Mouse (Mus musculus) retina, postnatal 7 days (tissue): Measurements from ENCODE around the gene Endou.

ENCODE experiments used
- DNase-seq: peaks from one replicate; pipeline ENCODE4 v3.0.0-alpha.2; 2012; ENCODE audit warnings: low read depth, low spot score

The Endou gene

DNA sequence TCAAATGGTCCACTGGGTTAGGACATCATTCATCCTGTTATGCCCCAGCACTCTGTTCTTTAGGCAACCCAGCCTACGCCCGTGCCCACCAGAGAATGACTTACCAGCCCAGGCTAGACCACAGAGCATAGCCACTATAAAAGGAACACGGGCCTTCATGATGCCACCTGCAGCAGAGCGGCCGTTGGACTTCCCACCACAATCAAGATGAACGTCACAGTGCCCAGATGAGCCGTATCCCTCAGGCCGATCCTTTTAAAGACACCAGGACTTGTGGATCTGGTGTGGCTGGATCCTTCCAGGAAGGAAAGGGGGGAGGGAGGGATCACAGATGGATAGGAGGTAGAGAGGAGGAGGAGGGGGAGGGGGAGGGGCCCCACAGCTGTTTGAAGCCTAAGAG, at the start of gene Endou:
Gene Endou, minus strand, starts transcription at position 229 of the 400 bp plus-strand sequence.
- no peak for DNase-seq

DNA sequence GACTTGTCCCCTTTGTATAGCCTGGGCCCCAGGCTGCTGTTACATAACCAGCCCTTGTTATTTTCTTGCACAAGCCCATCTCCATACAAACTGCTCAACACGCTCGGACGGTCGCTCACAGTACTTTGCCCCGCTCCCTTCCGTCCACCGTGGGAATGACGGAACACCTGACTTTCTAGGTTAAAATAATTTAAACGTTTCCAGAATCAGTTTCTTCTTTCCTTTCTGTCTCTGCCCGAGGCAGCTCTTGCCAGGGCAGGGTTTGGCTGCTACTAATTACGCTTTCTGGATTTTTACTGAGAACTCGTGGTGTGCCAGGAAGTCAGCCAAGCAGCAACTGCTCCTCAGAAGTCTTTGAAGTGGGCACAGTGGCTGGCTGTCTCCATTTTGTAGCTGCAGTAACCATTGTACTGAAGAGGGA, 49.5 kb upstream of the Endou start:
- no peak for DNase-seq

DNA sequence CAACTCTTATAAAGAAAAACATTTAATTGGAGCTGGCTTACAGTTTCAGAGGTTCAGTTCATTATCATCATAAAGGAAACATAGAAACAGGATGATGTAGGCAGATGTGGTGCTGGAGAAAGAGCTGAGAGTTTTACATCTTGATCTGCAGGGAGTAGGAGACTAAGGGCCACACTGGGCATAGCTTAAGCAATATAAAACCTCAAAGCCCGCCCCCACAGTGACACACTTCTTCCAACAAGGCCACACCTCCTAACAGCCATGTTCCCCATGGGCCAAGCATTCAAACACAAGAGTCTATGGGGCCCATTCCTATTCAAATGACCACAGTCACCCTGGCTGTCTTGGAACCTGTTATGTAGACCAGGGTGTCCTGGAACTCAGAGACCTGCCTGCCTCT, 48.4 kb upstream of the Endou start:
- DNase-seq = no peak

DNA sequence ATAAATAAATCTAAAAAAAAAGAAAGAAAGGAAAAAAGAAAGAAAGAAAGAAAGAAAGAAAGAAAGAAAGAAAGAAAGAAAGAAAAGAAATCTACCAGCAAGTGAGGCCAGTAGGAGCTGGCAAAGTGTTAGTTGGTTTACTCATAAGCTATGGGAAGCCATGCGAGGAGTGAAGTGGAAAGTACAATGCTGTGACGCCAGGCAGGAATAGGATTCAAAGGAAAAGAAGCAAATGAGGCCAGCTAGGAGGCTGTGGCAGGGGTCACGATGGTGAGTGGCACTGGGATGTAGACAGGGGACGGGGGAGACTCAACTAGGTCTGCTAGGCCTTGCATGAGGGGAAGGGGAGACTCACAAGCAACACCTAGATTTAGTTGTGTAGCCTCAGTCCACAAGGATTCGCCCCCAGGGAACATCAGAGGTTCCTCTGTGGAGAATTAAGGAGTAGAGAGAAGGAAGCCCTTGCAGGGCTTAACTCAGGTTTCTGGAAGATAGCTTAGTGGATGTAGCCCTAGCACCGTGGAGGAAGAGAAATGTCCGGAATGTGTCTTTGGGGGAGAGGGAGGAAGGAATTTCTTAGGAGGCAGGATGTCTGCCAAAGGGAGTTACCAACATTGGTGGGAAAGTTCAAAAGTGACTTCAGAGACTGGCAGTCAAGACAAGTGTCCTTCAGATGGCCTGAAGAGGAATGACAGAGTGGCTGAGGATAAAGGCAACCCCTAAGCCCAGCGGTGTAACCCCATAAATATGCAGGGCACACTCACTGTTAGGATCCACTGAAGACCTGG, 47.4 kb upstream of the Endou start, which contains the start of gene Slc48a1:
Gene Slc48a1, plus strand, starts transcription at position 210 of the 788 bp plus-strand sequence.
- no peak for DNase-seq

DNA sequence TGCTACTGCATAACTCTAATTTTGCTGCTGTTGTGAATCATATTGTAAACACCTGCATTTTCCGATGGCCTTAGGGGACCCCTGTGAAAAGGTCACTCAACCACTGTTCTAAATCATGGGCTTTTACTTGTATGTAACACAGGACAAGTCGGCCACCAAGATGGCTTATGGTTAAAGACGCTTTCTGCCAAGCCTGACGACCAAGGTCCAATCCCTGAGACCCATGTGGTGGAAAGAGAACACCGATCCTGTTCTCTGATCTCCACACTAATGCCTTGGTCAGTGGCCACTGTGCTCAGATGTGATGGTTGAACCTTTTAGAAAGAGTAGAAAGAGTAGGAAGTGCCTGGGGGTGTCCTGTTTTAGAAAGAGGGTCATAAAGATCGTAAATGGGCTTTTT, 45.8 kb upstream of the Endou start:
- DNase-seq = no peak

DNA sequence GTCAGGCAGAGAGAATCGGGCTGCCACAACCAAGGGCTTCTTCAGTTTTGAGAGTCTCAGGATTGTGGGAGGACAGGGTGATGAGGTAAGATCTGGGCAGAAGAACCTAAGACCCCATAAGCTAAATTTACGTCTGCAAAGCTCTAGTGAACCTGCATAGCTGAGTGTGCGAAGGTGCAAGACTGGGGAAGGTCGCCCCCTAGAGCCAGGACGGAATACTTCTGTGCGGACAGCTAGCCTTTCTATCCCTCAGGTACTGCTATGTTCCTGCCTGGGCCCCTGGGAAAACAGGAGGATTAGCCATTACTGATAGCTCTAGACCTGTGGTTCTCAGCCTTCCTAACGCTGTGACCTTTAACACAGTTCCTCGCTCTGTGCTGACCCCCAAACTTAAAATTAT, 45.4 kb upstream of the Endou start:
- no peak for DNase-seq

DNA sequence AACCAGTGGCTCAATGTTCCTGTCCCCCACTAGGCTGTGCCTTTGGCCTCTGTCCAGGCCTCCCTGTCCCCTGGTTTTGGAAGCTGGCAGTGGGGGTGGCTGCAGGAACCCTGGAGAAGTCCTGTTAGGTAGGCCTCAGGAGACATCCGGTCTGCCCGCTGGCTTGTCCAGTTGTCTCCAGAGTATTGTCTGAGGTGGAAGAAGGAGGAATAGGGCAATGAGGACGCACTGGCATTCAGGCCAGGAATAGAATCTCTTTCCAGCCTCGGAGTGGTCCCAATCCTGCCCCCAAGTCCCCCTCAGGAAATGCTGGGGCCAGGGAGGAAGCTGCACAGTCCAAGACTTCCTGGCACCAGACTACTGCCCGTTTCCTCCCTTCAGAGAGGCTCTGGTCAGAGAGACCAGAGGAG, 42.8 kb upstream of the Endou start:
- DNase-seq = no peak

DNA sequence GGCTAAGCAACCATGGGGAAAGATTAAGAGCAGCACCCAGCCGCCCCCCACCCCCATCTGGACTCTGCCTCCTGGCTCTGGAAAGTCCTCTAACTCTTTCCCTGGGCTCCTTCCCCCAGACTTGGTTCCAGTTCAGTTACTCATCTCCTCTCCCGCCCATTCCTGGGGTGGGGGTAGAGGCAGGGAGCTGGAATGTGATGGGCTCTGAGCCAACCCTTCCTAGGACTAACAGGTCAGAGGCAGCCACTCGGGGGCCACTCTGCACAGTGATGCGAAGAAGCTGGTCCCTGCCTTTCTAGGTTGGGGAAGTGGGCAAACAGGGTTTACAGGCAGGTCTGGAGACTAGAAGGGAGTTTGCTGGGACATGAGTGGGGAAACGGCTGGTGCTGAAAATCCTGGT, 42.0 kb upstream of the Endou start:
- no peak for DNase-seq

DNA sequence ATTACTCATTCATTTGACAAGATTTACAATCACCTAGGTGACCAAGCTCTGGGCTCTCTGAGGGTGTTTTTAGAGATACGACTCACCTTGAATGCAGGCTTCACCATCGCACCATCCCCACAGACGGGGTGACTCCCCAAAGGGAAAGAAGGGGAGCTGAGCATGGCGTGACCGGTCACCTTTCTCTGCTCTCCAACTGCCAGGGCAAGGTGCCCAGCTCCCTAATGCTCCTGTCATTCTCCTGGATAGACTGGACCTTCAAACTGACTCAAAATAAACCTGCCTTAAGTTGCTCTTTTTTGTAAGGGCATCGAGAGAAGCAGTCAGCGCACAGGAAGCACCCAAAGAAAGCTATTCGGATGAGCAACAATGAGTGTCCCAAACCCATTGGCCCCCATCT, 39.1 kb upstream of the Endou start:
- no peak for DNase-seq

DNA sequence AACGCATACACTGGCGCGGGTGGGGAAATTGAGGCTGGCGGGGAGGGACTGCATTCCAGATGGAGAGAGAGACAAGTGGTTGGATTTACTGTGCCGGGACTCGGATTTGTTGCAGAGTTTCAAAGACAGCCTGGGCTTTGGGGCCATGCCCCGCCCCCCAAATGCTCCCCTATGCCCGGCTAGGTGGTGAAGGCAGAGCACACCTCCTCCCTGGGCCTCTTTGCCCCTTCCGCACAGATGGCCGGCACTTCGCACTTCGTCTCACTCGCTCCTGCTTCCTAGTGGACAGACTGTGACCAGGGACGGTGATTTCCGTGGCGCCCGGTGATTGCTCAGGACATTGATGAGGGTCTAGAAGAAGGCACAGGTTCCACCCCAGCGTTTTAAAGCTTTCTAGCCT, 37.1 kb upstream of the Endou start:
- no peak for DNase-seq

DNA sequence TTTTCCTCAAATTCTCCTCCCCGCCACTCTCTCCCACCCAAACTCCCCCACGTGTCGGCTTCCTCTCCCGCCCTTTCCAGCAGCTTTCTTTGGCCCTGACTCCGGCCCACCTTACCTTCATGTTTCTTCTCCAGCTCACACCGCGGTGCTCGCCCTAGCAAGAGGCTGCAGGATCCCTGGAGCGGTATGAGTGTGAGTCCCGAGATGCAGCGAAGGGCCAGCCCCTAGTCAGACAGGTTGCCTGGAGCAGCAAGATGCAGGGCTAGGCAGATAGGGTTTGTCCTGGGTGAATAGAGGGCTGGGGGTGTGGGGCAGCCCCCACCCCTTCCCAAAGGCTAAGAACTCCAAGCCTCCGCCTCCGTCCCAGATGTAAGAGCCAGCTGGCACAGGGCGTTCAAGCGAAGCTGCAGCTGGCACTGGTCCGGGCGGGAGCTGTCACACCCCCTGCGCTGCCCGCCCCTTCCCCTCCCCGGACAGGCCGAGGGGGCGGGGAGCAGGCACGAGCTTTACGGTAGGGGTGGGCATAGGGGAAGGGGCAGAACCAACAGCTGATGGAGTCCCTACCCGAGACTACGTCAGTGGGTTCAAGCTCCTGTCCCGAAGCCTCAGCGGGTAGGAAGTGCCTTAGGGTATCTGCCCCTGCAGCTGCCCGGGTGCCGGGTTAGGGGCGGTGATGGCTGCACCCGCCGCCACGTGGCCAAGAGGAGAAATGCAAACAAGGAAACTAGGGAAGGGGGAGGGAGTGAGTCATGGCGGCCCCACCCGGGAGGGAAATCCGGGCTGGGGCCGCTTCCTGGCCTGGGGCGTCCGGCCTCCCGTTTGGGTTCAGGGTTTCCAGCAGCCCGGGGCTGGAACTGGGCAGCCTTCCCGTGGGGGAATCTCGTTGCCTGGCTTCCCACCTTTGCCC, 36.4 kb upstream of the Endou start, which contains the start of gene Rapgef3:
Gene Rapgef3, minus strand, starts transcription at position 693 of the 907 bp plus-strand sequence.
- DNase-seq = no peak

DNA sequence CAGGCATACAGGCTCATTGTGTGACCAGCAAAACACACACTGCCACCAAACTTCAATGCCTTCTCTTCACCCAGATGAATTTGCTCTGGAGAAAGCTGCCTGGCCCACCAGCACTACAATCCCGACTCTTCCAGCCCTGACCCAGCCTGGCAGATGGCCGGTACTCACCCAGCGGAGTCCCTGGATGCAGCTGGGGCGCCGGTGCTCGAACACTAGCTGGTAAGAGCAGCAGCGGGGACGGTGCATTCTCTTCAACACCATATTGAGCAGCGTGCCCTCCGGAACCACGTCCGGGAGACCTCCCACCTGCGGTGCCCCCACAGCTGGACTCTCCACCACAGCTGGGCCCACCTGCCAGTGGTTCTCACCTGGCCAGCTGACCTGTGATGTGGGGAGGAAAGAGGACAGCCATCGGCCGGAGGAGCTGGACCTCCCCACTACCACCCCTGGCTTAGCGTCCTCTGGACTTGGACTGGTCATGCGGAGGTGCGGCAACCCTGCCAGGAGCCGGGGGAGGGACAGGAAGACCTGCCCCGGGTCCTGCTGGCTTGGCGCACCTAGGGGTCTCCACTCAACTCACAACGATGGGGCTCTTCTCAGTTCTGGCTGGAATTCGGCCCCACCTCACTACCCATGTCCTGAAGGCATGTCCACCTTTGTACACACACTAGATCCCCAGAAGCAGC, 35.6 kb upstream of the Endou start:
- no peak for DNase-seq

DNA sequence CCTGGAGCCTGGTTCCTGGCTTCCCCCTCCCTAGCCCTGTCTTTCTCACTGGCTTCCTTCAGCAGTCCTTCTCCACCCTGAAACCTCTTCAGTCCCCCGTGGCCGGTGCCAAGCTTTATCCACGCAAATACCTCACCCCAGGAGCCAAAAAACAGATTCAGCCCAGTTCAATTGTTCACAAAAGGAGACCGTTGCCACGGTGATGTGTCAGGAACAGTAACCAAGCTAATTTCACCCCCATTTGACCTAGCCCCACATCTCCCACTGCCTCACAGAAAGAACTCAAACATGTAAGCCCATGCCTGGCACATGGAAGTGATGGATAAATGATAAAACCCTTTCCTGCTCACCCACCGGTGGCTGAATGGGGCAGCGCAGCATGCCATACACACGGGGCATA, 35.1 kb upstream of the Endou start:
- DNase-seq = no peak

DNA sequence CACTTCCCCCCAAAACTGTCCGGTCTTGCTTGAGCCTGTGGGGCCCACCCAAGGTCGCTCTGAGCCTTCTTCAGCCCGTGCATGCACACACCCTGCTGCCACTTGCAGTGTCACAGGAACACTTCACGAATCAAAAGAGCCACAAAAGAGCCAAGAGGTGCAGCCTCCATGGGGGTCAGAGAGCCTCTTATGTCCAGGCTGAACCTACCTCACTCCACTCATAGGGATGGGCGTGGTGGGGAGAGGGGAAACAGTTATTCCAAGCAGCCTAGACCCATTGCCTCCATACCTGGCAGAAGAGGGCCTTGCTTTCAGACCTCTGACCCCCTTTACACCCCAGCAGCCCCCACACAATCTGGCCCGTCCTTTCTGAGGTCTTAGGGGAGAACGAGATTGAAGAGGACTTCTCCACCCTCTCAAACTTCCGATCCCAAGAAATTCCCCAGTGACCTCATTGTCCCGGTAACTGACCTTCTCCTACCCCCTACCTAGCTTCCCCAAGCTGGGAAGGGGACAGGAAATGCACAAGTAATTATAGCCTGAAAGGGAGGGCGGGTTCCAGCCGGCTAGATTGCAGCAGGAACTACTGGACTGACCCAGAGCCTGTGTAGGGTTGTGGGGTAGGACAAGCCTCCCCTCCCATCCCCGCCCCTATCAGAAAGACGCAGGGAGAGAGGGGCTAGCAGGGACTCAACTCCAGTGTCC, 34.1 kb upstream of the Endou start:
- no peak for DNase-seq

DNA sequence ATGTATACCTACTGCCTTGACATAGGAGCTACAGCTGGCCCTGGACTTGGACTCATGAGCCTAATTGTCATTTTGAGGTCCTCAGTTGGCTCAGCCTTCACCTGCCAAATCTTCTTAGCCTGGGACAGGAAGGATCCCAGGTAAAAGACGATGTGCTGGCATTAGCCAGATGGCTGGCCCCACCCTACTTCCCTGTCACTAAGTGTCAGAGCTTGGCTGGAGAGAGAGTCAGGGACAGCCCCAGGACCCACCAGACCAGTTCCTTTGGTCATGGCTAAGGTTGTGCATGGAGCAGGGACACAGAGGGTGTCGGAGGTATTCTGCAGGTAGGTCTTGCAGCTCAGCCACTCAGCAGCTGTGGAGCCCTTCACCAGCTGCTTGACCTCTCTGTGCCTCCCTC, 33.4 kb upstream of the Endou start:
- no peak for DNase-seq

DNA sequence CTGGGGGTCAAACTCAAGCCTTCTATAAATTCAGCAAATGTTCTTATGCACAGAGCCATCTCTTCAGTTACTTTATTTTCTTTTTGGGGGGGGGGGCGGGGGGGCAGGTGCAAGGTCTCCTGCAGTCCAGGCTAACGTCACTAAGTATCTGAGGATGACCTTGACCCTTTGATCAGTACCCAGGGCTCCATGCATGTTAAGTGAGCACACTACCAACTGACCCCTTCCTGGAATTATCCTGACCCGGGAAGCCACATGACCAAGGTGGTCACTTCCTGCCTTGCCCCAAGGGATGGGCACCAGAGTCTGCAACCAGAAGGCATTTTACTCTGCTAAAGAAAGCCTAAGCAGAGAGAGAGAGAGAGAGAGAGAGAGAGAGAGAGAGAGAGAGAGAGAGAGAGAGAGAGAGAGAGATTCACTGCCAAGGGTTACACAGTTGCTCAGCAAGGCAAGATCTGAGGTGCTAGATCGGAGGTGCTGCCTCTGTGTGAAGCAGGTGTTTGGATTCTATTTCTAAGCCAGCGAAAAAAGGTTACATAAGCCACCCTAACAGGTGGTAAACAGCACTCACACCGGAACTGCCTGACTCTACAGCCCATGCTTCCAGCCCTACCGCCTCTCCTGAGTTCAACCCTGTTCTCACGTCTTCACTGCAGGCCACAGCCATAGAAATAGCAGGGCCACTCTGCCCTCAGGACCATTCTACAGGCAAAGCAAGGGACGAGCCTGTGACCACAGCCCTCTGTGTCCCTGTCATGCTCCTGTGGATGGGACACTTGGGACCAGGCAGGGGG, 32.3 kb upstream of the Endou start:
- DNase-seq = no peak

DNA sequence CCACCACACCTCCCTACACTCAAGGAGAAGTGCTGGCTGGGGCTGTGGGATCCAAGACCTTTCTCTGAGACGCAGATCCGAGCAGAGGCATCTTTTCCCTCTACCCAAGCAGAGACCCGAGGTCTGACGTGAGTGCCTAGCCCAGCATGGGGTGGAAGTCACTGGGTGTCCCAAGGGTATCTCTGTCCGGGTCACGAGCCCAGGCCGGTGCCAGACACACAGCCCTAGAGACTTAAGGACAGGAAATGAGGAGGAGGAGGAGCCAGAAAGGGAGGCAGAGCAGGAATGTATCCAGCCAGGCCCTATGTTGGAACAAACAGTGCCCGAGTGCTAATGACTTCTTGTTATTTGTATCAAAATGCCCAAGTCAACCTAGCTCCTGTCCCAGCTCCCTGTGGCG, 31.6 kb upstream of the Endou start:
- DNase-seq = no peak

DNA sequence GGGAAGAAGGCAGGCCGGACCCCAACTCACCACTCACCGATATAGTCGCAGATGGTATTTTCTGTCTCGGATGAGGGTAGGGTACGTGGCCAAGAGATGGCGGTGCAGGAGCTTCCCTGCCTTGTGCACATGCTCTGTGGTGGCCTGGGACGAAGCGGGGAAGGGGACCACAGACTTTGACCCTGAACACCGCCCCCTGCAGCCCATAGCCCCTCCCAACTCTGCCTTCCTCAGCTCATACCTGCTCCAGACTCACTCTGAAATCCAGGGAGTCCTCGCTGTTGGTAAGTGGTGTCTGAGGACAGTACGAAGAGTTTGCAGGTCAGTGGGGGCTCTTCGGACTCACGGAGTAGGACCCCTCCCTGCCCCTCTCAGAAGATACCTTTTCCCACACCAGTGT, 30.3 kb upstream of the Endou start:
- no peak for DNase-seq

DNA sequence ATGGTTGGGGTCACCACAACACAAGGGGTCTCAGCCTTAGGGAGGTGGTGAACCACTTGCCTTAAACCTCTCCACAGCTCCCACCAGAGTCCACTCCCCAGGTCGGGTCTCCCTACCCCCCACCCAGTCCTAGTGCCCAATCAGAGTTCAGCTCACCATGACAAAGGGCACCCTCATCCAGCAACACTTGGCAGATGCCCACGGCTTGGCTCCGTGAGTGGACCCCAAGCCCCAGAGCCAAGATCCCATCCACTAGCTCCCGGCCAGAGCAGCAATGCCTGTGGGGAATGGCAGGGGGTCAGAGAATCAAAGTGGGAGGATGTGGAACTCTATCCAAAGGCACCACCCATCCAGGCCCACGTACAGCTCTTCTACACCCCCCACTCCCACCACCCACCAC, 29.8 kb upstream of the Endou start:
- DNase-seq = no peak

DNA sequence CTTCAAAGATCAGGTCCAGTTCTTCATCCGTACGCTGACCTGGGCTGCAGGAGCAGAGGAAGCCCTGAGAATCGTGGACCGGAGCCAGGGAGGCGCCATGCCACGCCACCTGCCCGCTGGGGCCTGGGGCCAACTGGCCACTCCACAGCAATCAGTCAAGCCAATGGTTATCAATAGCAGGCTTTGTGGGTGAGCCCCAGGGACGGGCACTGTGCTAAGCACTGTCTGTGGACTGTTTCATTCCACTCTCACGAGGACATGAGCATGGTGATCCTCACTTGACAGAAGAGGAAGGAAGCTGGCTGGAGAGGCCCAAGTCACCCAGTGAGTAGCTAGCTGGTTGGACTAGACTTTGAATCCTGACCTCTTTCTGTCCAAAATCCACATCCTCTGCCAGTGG, 28.9 kb upstream of the Endou start:
- no peak for DNase-seq

DNA sequence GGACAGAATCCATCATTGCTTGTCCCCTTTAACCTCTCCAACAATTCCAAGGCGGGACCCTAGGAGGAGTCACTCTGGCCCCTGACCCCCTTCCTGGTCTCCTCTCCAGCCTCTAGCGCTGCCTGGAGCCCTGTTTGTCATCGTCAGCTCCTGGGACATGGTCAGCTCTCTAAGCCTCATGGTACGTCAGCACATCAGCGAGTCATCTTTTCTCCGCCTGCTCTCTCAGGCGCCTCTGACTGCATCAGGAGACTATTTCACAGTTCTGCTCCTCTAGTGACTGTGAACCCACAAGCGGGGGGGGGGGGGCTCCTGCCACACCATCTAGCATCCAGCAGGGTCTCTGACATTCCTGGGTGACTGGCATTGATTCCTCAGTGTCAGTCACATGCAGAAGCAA, 24.2 kb upstream of the Endou start:
- DNase-seq = no peak
